ENCODE assay signal across 28 mouse cellular contexts in genomic region chr8:47760186-47760585, GRCm38 (mm10). TPM values are rescaled to one million over a fixed set of nuclear protein-coding genes. Genes with fewer than 3 reads are reported as not detected.
DNase-seq lines count a peak whose midpoint lies in the region; ATAC-seq and TF ChIP-seq lines count a peak whose summit lies in the region.
"Had no signal": no experiment of that assay in that cellular context is flagged by ENCODE, and none has a peak within 500 bp of the region (broad histone marks: within the 10 kb centered on the region; RNA-seq: fewer than 3 reads in every experiment).

No protein-coding gene starts in this region.

- no peaks in the 10 kb centered on the region for H3K9me3 ChIP-seq in kidney, postnatal 0 days (replicated peaks; ENCODE audit: low read length)
- H3K9me3 ChIP-seq: embryonic facial prominence, embryonic 10.5 days; embryonic facial prominence, embryonic 13.5 days; forebrain, embryonic 12.5 days; forebrain, embryonic 15.5 days; heart, embryonic 10.5 days; heart, embryonic 13.5 days had no signal

- H3K27me3 ChIP-seq in kidney, adult 2 months (replicated peaks; ENCODE audit: control insufficient read depth, insufficient read depth, low read length) = no peaks in the 10 kb centered on the region
- H3K27me3 ChIP-seq in kidney, postnatal 0 days (ENCODE audit: insufficient read depth, low read length) = no peaks in the 10 kb centered on the region
- H3K27me3 ChIP-seq: CH12.LX; embryonic facial prominence, embryonic 13.5 days; forebrain, embryonic 12.5 days; forebrain, embryonic 15.5 days; heart, embryonic 13.5 days had no signal

- WGBS in kidney, adult 2 months = 40% methylated on average over 4 of the region's 4 CpGs
- WGBS in kidney, postnatal 0 days = 25% methylated on average over 4 of the region's 4 CpGs

- no peak overlapping the region for H3K4me2 ChIP-seq in kidney, postnatal 0 days (ENCODE audit: low read length)
- H3K4me2 ChIP-seq: embryonic facial prominence, embryonic 13.5 days; forebrain, embryonic 12.5 days; forebrain, embryonic 15.5 days; heart, embryonic 13.5 days; hindbrain, embryonic 14.5 days had no signal

- DNase-seq in kidney, adult 2 months = peak; percentile 42
- no peak for DNase-seq in kidney, adult 11 months
- DNase-seq in kidney, postnatal 0 days (ENCODE audit: low spot score) = peak; percentile 61
- DNase-seq in kidney, postnatal 36 days = no peak
- peak; percentile 88 for DNase-seq in ES-CJ7 (ENCODE audit: low read depth, low spot score)
- DNase-seq in ZHBTc4 (ENCODE audit: low read depth, low spot score) = peak; percentile 82
- DNase-seq in gastrocnemius, postnatal 4 days (ENCODE audit: low spot score in 2 of 2) = no peak
- DNase-seq: adrenal gland, adult 2 months; adrenal gland, postnatal 14 days; B cell, adult 2 months; cerebellum, adult 11-12 months; cerebellum, adult 8-10 months; cerebellum, postnatal 36 days; embryo, embryonic 11 days; gastrocnemius, postnatal 25 days; heart, adult 2 months; heart, postnatal 14 days; heart, postnatal 4 days had no signal

- H3K4me3 ChIP-seq in kidney, adult 2 months (ENCODE audit: insufficient read depth, low read depth, low read length) = no peak overlapping the region
- H3K4me3 ChIP-seq in kidney, postnatal 0 days (replicated peaks; ENCODE audit: low read depth, low read length) = no peak overlapping the region
- H3K4me3 ChIP-seq: embryonic facial prominence, embryonic 10.5 days; embryonic facial prominence, embryonic 13.5 days; erythroblast, embryonic 14.5 days; forebrain, embryonic 12.5 days; forebrain, embryonic 15.5 days; heart, adult 2 months; heart, embryonic 10.5 days; heart, embryonic 13.5 days had no signal

- H3K9ac ChIP-seq in kidney, postnatal 0 days (ENCODE audit: low read depth, low read length) = no peak overlapping the region
- H3K9ac ChIP-seq: embryonic facial prominence, embryonic 13.5 days; forebrain, embryonic 12.5 days; forebrain, embryonic 15.5 days; heart, embryonic 13.5 days; hindbrain, embryonic 14.5 days had no signal

- H3K27ac ChIP-seq in kidney, adult 2 months (ENCODE audit: insufficient read depth, low read depth, low read length) = peak overlapping the region; percentile 45
- H3K27ac ChIP-seq in kidney, postnatal 0 days = peak overlapping the region; percentile 38; the same call in 1 of the 2 replicates
- H3K27ac ChIP-seq: embryonic facial prominence, embryonic 10.5 days; embryonic facial prominence, embryonic 13.5 days; forebrain, embryonic 12.5 days; forebrain, embryonic 15.5 days; heart, adult 2 months; heart, embryonic 10.5 days; heart, embryonic 13.5 days; hindbrain, embryonic 14.5 days; hindbrain, postnatal 0 days had no signal

- no peak for TF ChIP-seq POLR2A in kidney, adult 2 months (IDR thresholded peaks at IDR 0.05; ENCODE audit: low read depth, low read length)

- TF ChIP-seq CTCF in kidney, adult 2 months (conservative IDR thresholded peaks at IDR 0.05; ENCODE audit: insufficient read depth, insufficient read length, low read depth, low read length) = no peak
- no peak for TF ChIP-seq CTCF in kidney, postnatal 0 days (IDR thresholded peaks at IDR 0.05; ENCODE audit: low read depth)

- no peaks in the 10 kb centered on the region for H3K36me3 ChIP-seq in kidney, adult 2 months (ENCODE audit: control insufficient read depth, insufficient read depth, low read length)
- no peaks in the 10 kb centered on the region for H3K36me3 ChIP-seq in kidney, postnatal 0 days (ENCODE audit: insufficient read depth, low read length)
- H3K36me3 ChIP-seq: embryonic facial prominence, embryonic 10.5 days; embryonic facial prominence, embryonic 13.5 days; forebrain, embryonic 12.5 days; forebrain, embryonic 15.5 days; heart, embryonic 10.5 days; heart, embryonic 13.5 days had no signal

- peaks cover 13% of the 10 kb centered on the region for H3K4me1 ChIP-seq in kidney, adult 2 months (ENCODE audit: control insufficient read depth, insufficient read depth, low read length)
- peaks cover 18% of the 10 kb centered on the region; the same call in 1 of the 2 replicates for H3K4me1 ChIP-seq in kidney, postnatal 0 days (replicated peaks; ENCODE audit: insufficient read depth, low read length)
- H3K4me1 ChIP-seq: forebrain, embryonic 15.5 days; heart, embryonic 10.5 days had no signal

- ATAC-seq in kidney, postnatal 0 days (replicated peaks; ENCODE audit: low FRiP score, low read depth) = no peak
- ATAC-seq: forebrain, embryonic 15.5 days; hindbrain, postnatal 0 days had no signal

RNA-seq across cellular contexts. Expression of gene Cdkn2aip, which starts 46.5 kb away (rescaled TPM):
- 3.9 and 6.3 TPM in 2 replicates for polyA plus RNA-seq in kidney, adult 2 months (2012; rRNA removed)
- polyA plus RNA-seq in kidney, postnatal 0 days (2015; fragmentation: Nextera tagmentation; extraction: Ambion mirVana) = 23.6 and 27.5 TPM in 2 replicates
- 1 to 10 TPM; 6.5 to 8.9 TPM for total RNA-seq in gastrocnemius, postnatal 4 days (2021)

Comparison
In these comparisons a context has a peak if more than half of its experiments do, and no peak if none do; other contexts are left out.
1. DNase-seq: peak in kidney, adult 2 months (single experiment), kidney, postnatal 0 days (single experiment), ES-CJ7 (single experiment) and ZHBTc4 (single experiment); none in kidney, adult 11 months (single experiment), kidney, postnatal 36 days (0 of 2) and gastrocnemius, postnatal 4 days (0 of 2).